9 mouse cellular contexts compared by ENCODE assay signal in genomic region chr11:55131077-55131742, GRCm38 (mm10). TPM values are rescaled to one million over a fixed set of nuclear protein-coding genes. Genes with fewer than 3 reads are reported as not detected.
DNase-seq lines count a peak whose midpoint lies in the region; ATAC-seq and TF ChIP-seq lines count a peak whose summit lies in the region.
"Had no signal": no experiment of that assay in that cellular context is flagged by ENCODE, and none has a peak within 500 bp of the region (broad histone marks: within the 10 kb centered on the region; RNA-seq: fewer than 3 reads in every experiment).

No protein-coding gene starts in this region.

- H3K27me3 ChIP-seq in megakaryocyte, embryonic 14.5 days (replicated peaks): peaks cover 4% of the 10 kb centered on the region

- TF ChIP-seq POLR2A in lung, adult 2 months (IDR thresholded peaks at IDR 0.05; ENCODE audit: borderline replicate concordance, extremely low read depth, low read depth, low read length): no peak

- peak; percentile 28 to 43 for DNase-seq in lung, adult 18-20 months
- no peak for DNase-seq in lung, adult 2 months
- peak; percentile 26 for DNase-seq in thymus, postnatal 14 days
- DNase-seq in layer of hippocampus, postnatal 25 days (ENCODE audit: extremely low spot score in 1 of 2, low spot score in 1 of 2): no peak
- DNase-seq in kidney, postnatal 14 days: no peak
- no peak for DNase-seq in right cerebral cortex, adult 2 months (ENCODE audit: low spot score in 2 of 2)

- WGBS in lung, adult 2 months: 73% methylated on average over 11 of the region's 11 CpGs

- no peak overlapping the region for H3K4me3 ChIP-seq in lung, adult 2 months (replicated peaks; ENCODE audit: extremely low read depth, low read depth, low read length)
- H3K4me3 ChIP-seq in megakaryocyte, embryonic 14.5 days (replicated peaks): peak overlapping the region; percentile 28

- TF ChIP-seq CTCF in lung, adult 2 months (IDR thresholded peaks at IDR 0.05; ENCODE audit: insufficient read depth, low read length): no peak

- no peaks in the 10 kb centered on the region for H3K9me3 ChIP-seq in megakaryocyte, embryonic 14.5 days

- H3K36me3 ChIP-seq in megakaryocyte, embryonic 14.5 days (replicated peaks; ENCODE audit: low read length): no peaks in the 10 kb centered on the region

- peak; percentile 67 for ATAC-seq in erythroblast, adult 5-6 weeks (replicated peaks; ENCODE audit: low FRiP score, poor library complexity, severe bottlenecking)

- no peaks in the 10 kb centered on the region for H3K4me1 ChIP-seq in lung, adult 2 months (ENCODE audit: control insufficient read depth, insufficient read depth, low read length)
- peaks cover 12% of the 10 kb centered on the region for H3K4me1 ChIP-seq in megakaryocyte, embryonic 14.5 days

RNA-seq across cellular contexts. Expression of gene Slc36a3, which starts 20.3 kb away (rescaled TPM):
- polyA plus RNA-seq in lung, adult 2 months (2012; rRNA removed): 0.18 and 0.22 TPM in 2 replicates
- total RNA-seq in erythroblast, adult 5-6 weeks (2015; ENCODE audit: low replicate concordance): not detected in 2 replicates
- not detected in 2 replicates for total RNA-seq in erythroblast, adult 5-6 weeks (2017; ENCODE audit: low replicate concordance)
- polyA plus RNA-seq in megakaryocyte, embryonic 14.5 days (2012; ENCODE audit: insufficient read depth, low replicate concordance): not detected in 2 replicates
- total RNA-seq in layer of hippocampus, postnatal 25 days (2021): not detected

RNA-seq across cellular contexts. Expression of gene Gm2a, which starts 33.3 kb away (rescaled TPM):
- polyA plus RNA-seq in lung, adult 2 months (2012; rRNA removed): 50.9 and 70.4 TPM in 2 replicates
- total RNA-seq in erythroblast, adult 5-6 weeks (2015; ENCODE audit: low replicate concordance): 23.4 and 24.7 TPM in 2 replicates
- 13.7 and 17.2 TPM in 2 replicates for total RNA-seq in erythroblast, adult 5-6 weeks (2017; ENCODE audit: low replicate concordance)
- polyA plus RNA-seq in megakaryocyte, embryonic 14.5 days (2012; ENCODE audit: insufficient read depth, low replicate concordance): 3.3 and 7.5 TPM in 2 replicates
- 10 to 100 TPM; 38.7 to 42.5 TPM for total RNA-seq in layer of hippocampus, postnatal 25 days (2021)

RNA-seq across cellular contexts. Expression of gene Ccdc69, which starts 53.3 kb away (rescaled TPM):
- polyA plus RNA-seq in lung, adult 2 months (2012; rRNA removed): 2.2 and 4.1 TPM in 2 replicates
- total RNA-seq in erythroblast, adult 5-6 weeks (2015; ENCODE audit: low replicate concordance): 3.1 and 6.7 TPM in 2 replicates
- total RNA-seq in erythroblast, adult 5-6 weeks (2017; ENCODE audit: low replicate concordance): 6.0 and 6.6 TPM in 2 replicates
- polyA plus RNA-seq in megakaryocyte, embryonic 14.5 days (2012; ENCODE audit: insufficient read depth, low replicate concordance): 0.73 TPM in 1 of 2 replicates, not detected in the other
- under 1 TPM; 0.37 to 0.52 TPM for total RNA-seq in layer of hippocampus, postnatal 25 days (2021)

RNA-seq across cellular contexts. Expression of gene Slc36a2, which starts 53.7 kb away (rescaled TPM):
- polyA plus RNA-seq in lung, adult 2 months (2012; rRNA removed): 75.9 and 90.6 TPM in 2 replicates
- total RNA-seq in erythroblast, adult 5-6 weeks (2015; ENCODE audit: low replicate concordance): not detected in 2 replicates
- 0.34 TPM in 1 of 2 replicates, not detected in the other for total RNA-seq in erythroblast, adult 5-6 weeks (2017; ENCODE audit: low replicate concordance)
- polyA plus RNA-seq in megakaryocyte, embryonic 14.5 days (2012; ENCODE audit: insufficient read depth, low replicate concordance): 0.18 TPM in 1 of 2 replicates, not detected in the other
- total RNA-seq in layer of hippocampus, postnatal 25 days (2021): under 1 TPM in 1 of 2 experiments, not detected in 1; 0.10 TPM
- polyA plus RNA-seq: macrophage had no signal

Comparison
In these comparisons a context has a peak if more than half of its experiments do, and no peak if none do; other contexts are left out.
1. DNase-seq: peak in lung, adult 18-20 months (2 of 2) and thymus, postnatal 14 days (single experiment); none in lung, adult 2 months (single experiment), layer of hippocampus, postnatal 25 days (0 of 2), kidney, postnatal 14 days (single experiment) and right cerebral cortex, adult 2 months (0 of 2).